Mouse (Mus musculus) G1E (cell line): Measurements from ENCODE around the gene Arhgdib. TPM values are rescaled to one million over a fixed set of nuclear protein-coding genes. Genes with fewer than 3 reads are reported as not detected.

Experiments
- ATAC-seq: 2 replicates; pipeline ENCODE4 v1.8.0; 2016; ENCODE audit warnings: mild to moderate bottlenecking; ENCODE audit not compliant: insufficient number of reproducible peaks, poor library complexity, low FRiP score, severe bottlenecking; ENCODE audit errors: extremely low read depth
- DNase-seq: peaks from one replicate; pipeline ENCODE4 v3.0.0; 2012; ENCODE audit warnings: low spot score
- H3K27me3 ChIP-seq: 2 replicates; pipeline ENCODE4 v1.6.1; 2012; ENCODE audit warnings: mild to moderate bottlenecking, low read length, inconsistent platforms; ENCODE audit not compliant: insufficient read depth
- H3K36me3 ChIP-seq: replicated peaks from 2 replicates; pipeline ENCODE3; 2012; ENCODE audit warnings: mild to moderate bottlenecking, inconsistent platforms
- H3K4me1 ChIP-seq: 2 replicates; pipeline ENCODE4 v1.6.1; 2012; ENCODE audit warnings: low read depth, low read length, inconsistent platforms, mixed read lengths; ENCODE audit not compliant: insufficient read depth
- H3K4me3 ChIP-seq: 2 replicates; pipeline ENCODE4 v1.5.1; 2012; ENCODE audit warnings: low read depth, mild to moderate bottlenecking, inconsistent platforms, low read length, moderate library complexity, mixed read lengths
- H3K9me3 ChIP-seq: replicated peaks from 2 replicates; pipeline ENCODE4 v1.6.1; 2012; ENCODE audit warnings: inconsistent platforms
- CTCF ChIP-seq: IDR thresholded peaks from 2 replicates; pipeline ENCODE4 v1.5.1; 2012; ENCODE audit warnings: low read depth, low read length, inconsistent platforms, mixed read lengths
- GATA1 ChIP-seq: IDR thresholded peaks from 2 replicates; pipeline ENCODE4 v1.6.1; 2012; ENCODE audit warnings: borderline replicate concordance, low read length, inconsistent platforms, mixed read lengths
- GATA2 ChIP-seq: IDR thresholded peaks from 2 replicates; pipeline ENCODE4 v1.6.1; 2012; ENCODE audit warnings: low read depth, low read length, inconsistent platforms, borderline replicate concordance
- POLR2AphosphoS5 ChIP-seq: IDR thresholded peaks from 2 replicates; pipeline ENCODE4 v1.6.1; 2012; ENCODE audit warnings: low read depth, low read length, inconsistent platforms; ENCODE audit not compliant: insufficient replicate concordance
- TAL1 ChIP-seq: conservative IDR thresholded peaks from 2 replicates; pipeline ENCODE4 v1.6.1; 2012; ENCODE audit warnings: low read depth, low read length, inconsistent platforms, mixed read lengths
- polyA plus RNA-seq: library from polyadenylated mRNA; stranded (reverse); fragments of >175 nt; gene quantifications from 2 replicates; pipeline ENCODE4 v1.2.3, GENCODE M21; 2012
- total RNA-seq, 2 experiments: library from RNA; stranded (forward) in 1 of 2; stranded (reverse) in 1 of 2; fragments of 200-1000 nt in 1 of 2; fragments of >200 nt in 1 of 2; fragmentation: Nextera tagmentation in 1 of 2; gene quantifications; 2 replicates each; pipeline ENCODE4 v1.2.3; 2014 to 2017

Arhgdib gene
- total and polyA plus RNA-seq, 3 experiments: 119 to 1,122 (median 661) TPM

DNA sequence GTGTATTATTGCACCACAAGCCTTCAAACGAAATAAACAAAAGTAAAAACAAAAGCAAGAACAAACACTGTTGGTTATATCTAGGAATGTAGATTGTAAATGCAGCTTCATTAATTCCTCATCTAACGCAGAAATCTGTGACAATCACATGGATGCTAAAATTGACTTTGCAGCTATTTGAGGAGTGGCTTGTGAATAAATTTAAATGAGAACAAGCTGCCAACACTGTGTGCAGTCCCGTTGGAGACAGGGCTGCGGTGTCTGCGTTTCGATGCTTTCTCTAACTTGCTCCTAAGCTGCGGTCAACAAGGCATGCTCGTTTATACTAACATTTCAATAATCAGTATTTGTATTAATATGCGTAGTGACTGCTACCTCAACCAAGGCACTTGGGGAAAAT, 581 bp upstream of the Arhgdib start:
- peaks cover 74% of the 10 kb centered on the region for H3K4me1 ChIP-seq
- H3K27me3 ChIP-seq: no peaks in the 10 kb centered on the region
- ATAC-seq (no peak), DNase-seq (no peak)
- H3K36me3 ChIP-seq: peaks cover 15% of the 10 kb centered on the region
- H3K4me3 ChIP-seq: no peak overlapping the region
- TF ChIP-seq POLR2AphosphoS5 (no peak), GATA2 (no peak), TAL1 (no peak), CTCF (no peak), GATA1 (no peak)
- no peaks in the 10 kb centered on the region for H3K9me3 ChIP-seq

DNA sequence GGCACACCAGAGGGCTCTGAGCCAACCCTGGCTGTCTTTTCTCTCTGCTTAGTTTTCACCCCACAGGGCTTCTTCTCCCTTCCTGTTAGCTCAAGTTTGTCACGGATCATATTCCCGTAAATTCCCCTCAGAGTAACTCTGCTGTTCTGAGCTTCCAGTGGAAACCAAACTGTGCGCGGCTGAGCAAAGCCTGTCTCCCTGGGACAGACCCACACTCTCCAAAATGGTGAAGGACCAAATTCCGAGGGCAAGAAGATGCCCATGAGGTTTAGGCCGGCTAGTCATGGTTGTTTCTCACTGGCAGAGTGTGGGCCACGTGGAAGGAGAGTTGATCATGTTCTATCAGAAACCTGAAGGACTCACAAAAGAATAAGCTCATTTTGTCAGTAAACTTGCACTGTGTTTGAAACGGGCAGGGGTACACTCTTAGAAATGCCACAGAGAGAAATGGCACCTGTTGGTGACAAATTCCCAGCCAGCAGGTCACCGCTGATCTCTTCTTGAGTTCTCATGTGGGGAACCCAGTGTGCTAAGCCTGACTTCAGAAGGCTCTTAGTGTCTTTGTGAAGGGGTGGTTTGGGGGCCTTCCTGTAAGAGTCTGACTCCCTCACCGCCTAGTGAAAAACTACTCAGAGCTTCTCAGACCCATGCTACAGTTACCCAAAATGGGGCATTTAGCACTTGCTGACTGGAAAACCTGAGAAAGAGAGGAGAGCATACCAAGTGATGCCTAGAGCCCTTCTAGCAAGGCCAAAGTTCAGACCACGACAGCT, 1.3 kb downstream of the Arhgdib start:
- Histone ChIP-seq H3K4me1 (peaks cover 78% of the 10 kb centered on the region), H3K4me3 (peak overlapping the region; percentile 73), H3K27me3 (no peaks in the 10 kb centered on the region), H3K9me3 (no peaks in the 10 kb centered on the region), H3K36me3 (peaks cover 32% of the 10 kb centered on the region)
- peak; percentile 5; the same call in 1 of the 2 replicates for ATAC-seq
- DNase-seq: no peak
- TF ChIP-seq GATA1: no peak
- no peak for TF ChIP-seq GATA2
- TF ChIP-seq POLR2AphosphoS5: no peak
- no peak for TF ChIP-seq CTCF
- TF ChIP-seq TAL1: no peak

DNA sequence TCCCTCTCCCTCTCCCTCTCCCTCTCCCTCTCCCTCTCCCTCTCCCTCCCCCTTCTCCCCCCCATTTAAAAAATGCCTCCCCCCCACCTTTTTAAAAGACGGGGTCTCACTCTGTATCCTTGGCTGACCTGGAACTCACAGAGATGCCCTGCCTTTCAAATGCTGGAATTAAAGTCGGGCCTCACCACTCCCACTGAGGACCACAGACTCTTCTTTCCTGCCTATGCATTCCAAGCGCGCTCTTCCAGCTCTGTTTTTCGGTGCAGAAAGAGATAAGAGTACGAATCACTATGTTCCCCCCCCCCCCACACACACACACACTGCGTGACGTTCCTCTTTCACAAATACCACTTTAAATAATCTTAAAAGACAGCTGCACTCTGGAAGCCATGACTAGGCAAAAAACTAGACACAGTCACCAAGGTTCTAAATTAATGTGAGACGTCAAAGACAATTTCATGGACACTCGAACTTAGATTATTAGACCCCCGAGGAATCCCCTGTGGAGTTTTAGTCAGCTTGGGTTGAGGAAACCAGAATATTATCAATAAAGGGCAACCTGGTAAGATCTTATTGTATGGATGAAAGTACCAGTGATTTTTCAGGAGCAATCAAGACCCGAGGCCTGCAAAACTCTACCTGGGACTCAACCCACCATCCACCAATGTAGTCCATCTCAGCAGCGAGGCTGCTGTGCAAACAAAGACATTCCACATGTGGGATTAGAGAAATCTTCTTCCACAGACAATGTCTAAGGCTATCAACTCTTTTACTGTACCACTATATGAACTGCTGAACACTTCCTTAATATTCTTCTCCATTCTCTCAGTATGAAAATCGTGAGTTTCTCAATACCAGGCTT, 2.1 kb downstream of the Arhgdib start:
- no peaks in the 10 kb centered on the region for H3K27me3 ChIP-seq
- H3K4me3 ChIP-seq: peak overlapping the region; percentile 73
- ATAC-seq (peak; percentile 31), DNase-seq (peak; percentile 35)
- H3K36me3 ChIP-seq: peaks cover 40% of the 10 kb centered on the region
- no peaks in the 10 kb centered on the region for H3K9me3 ChIP-seq
- TF ChIP-seq TAL1: peak; percentile 49
- TF ChIP-seq GATA2: no peak
- H3K4me1 ChIP-seq: peaks cover 81% of the 10 kb centered on the region

DNA sequence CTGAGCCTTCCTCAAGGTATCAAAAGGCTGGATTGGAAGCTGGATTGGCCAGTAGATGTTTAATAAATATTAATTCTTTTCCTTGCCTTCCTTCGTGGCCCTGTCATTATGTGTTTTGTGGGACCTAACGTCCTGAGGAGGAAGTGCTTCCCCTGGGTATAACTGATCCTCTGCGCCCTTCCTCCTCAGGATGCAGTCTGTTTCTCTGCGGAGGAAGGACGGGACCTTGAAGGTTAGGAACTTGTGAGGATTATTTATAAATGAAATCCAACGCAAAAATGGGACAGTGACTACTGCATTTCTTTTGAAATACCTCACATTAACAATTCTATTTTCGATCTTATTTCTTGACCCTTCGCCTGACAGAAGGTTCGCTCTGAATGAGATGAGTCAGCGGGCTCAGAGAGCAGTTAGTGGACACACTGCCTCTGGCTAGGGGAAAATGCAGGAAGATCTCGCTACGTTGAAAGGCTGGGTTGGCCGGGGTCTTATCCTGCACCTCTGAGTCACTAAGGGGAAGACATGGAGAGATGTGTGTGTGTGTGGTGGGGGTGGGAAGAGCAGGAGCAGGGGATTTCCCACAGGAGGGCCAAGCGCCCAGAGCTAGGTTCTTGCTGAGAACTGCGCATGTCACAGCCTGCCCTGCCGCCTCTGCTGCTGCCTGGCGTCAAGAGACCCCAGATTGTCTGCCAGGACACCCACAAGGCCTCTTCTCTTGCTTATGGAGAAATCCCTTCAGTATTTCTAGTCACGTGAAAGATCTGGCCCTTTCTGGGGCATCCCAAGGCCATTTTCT, 3.2 kb downstream of the Arhgdib start:
- DNase-seq: no peak
- TF ChIP-seq TAL1 (no peak), POLR2AphosphoS5 (no peak), GATA1 (no peak), CTCF (no peak), GATA2 (no peak)
- Histone ChIP-seq H3K9me3 (no peaks in the 10 kb centered on the region), H3K27me3 (no peaks in the 10 kb centered on the region), H3K4me1 (peaks cover 79% of the 10 kb centered on the region), H3K4me3 (peak overlapping the region; percentile 70), H3K36me3 (peaks cover 48% of the 10 kb centered on the region)
- ATAC-seq: no peak

DNA sequence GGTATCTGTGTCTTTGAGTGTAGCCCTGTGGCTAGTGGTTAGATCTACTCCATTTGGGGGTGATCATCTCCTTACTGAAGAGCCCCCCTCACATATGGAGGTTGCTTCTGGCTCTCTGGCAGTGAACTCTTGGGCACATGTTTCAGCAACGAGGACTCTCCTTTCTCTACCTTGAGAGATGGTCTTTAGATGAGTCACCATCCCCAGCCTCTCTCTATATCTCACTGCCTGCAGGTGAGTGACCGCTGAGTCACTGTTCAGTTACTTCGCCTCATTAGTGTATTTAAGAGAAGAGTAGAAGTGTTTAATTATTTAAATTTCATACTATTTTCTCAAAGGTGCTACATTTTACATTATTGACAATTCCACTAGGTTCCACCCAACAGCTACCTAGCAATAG, 4.6 kb downstream of the Arhgdib start:
- peaks cover 63% of the 10 kb centered on the region for H3K36me3 ChIP-seq
- ATAC-seq (no peak), DNase-seq (no peak)
- TF ChIP-seq GATA2 (no peak), CTCF (no peak), POLR2AphosphoS5 (no peak), GATA1 (no peak), TAL1 (no peak)
- no peaks in the 10 kb centered on the region for H3K9me3 ChIP-seq
- H3K4me1 ChIP-seq: peaks cover 74% of the 10 kb centered on the region
- no peaks in the 10 kb centered on the region for H3K27me3 ChIP-seq
- H3K4me3 ChIP-seq: peak overlapping the region; percentile 38; the same call in 1 of the 2 replicates

DNA sequence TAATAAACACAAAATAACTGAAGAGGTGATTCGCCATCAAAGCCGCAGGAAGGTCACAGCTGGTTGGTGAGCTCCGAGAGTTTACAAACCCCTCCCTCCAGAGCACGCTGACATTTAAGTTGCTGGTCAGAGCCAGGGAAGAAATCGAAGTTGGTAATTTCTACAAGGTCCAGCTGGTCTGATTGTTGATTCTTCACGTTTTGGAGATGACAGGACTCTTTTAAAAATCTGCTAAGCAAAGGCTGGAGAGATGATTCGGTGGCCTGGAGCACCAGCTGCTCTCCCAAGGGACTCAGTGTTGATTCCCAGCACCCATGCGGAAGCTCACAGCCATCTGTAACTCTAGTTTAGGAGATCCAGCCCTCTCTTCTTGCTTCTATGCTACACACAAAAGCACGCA, 5.3 kb downstream of the Arhgdib start:
- peaks cover 70% of the 10 kb centered on the region for H3K36me3 ChIP-seq
- no peak for ATAC-seq
- H3K4me3 ChIP-seq: no peak overlapping the region; the same call in 1 of the 2 replicates
- H3K27me3 ChIP-seq: no peaks in the 10 kb centered on the region
- peaks cover 75% of the 10 kb centered on the region for H3K4me1 ChIP-seq
- TF ChIP-seq CTCF: no peak
- TF ChIP-seq GATA1: no peak
- TF ChIP-seq GATA2: no peak
- no peak for TF ChIP-seq POLR2AphosphoS5
- TF ChIP-seq TAL1: no peak
- no peaks in the 10 kb centered on the region for H3K9me3 ChIP-seq
- no peak for DNase-seq
